Mouse (Mus musculus): ENCODE results near the gene Stpg3. TPM values are rescaled to one million over a fixed set of nuclear protein-coding genes. Genes with fewer than 3 reads are reported as not detected.

Stpg3 gene
- polyA plus RNA-seq, 2 experiments, result not detected

- no peak overlapping the region for H3K4me2 ChIP-seq (ENCODE audit: low read depth)
- H3K4me3 ChIP-seq (ENCODE audit: insufficient read depth in 1 of 2, low read depth in 2 of 2, low read length in 2 of 2), result no peak overlapping the region
- no peak for DNase-seq (ENCODE audit: low read depth in 3 of 3, low spot score in 3 of 3)
- no peak overlapping the region for H3K9ac ChIP-seq (replicated peaks)
- no peaks in the 10 kb centered on the region for H3K36me3 ChIP-seq (replicated peaks; ENCODE audit: control insufficient read depth, insufficient read depth, low read depth)
- peaks cover 7% of the 10 kb centered on the region; the same call in 1 of the 2 replicates for H3K27me3 ChIP-seq (ENCODE audit: control insufficient read depth, insufficient read depth, low read length)
- ATAC-seq (ENCODE audit: insufficient read depth), result no peak
- TF ChIP-seq CTCF (IDR thresholded peaks at IDR 0.05; ENCODE audit: low read depth), result no peak
- WGBS (ENCODE audit: insufficient replicate concordance), result 42% methylated on average over 6 of the region's 6 CpGs
- H3K9me3 ChIP-seq (ENCODE audit: control insufficient read depth, low read length), result no peaks in the 10 kb centered on the region
- H3K4me1 ChIP-seq (replicated peaks; ENCODE audit: control insufficient read depth in 2 of 2, insufficient read depth in 2 of 2, low read length in 1 of 2), result peaks cover 24 to 40% of the 10 kb centered on the region in 2 experiments
- no peak overlapping the region for H3K27ac ChIP-seq
Observed at GRCm38 (mm10) chr2:25177685-25178084, 36.8 kb downstream of the Stpg3 start.

DNA sequence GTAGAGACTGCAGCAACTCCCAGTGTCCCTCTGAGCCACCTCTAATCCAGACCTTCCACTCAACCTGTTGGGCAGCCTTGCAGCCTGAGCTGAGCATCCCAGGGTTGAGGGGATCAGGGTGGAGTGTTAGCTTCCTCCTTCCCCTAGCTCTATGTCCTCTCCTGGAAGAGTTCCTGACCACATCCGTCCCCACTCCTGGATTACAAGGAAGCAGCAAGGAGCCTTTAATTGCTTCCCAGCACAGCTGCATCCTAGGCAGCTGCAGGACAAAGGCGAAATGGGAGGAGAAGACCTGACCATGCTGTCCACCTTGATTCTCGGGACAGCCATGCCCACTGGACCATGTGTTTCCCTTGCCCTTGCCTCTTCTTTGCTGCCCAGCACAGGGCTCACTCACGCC lies 37.4 kb downstream of the Stpg3 start:
- WGBS (ENCODE audit: insufficient replicate concordance), result 61% methylated on average over 4 of the region's 4 CpGs
- Histone ChIP-seq H3K4me2 (ENCODE audit: low read depth) (no peak overlapping the region), H3K9ac (replicated peaks) (no peak overlapping the region), H3K27ac (no peak overlapping the region), H3K9me3 (ENCODE audit: control insufficient read depth, low read length) (no peaks in the 10 kb centered on the region), H3K4me1 (replicated peaks; ENCODE audit: control insufficient read depth in 2 of 2, insufficient read depth in 2 of 2, low read length in 1 of 2) (peaks cover 27 to 42% of the 10 kb centered on the region in 2 experiments), H3K27me3 (ENCODE audit: control insufficient read depth, insufficient read depth, low read length) (peaks cover 7% of the 10 kb centered on the region; the same call in 1 of the 2 replicates), H3K4me3 (ENCODE audit: insufficient read depth in 1 of 2, low read depth in 2 of 2, low read length in 2 of 2) (no peak overlapping the region), H3K36me3 (replicated peaks; ENCODE audit: control insufficient read depth, insufficient read depth, low read depth) (no peaks in the 10 kb centered on the region)
- ATAC-seq (ENCODE audit: insufficient read depth) (no peak), DNase-seq (ENCODE audit: low read depth in 3 of 3, low spot score in 3 of 3) (no peak)
- TF ChIP-seq CTCF (IDR thresholded peaks at IDR 0.05; ENCODE audit: low read depth) (no peak), EP300 (IDR thresholded peaks at IDR 0.05; ENCODE audit: low read depth) (no peak)

DNA sequence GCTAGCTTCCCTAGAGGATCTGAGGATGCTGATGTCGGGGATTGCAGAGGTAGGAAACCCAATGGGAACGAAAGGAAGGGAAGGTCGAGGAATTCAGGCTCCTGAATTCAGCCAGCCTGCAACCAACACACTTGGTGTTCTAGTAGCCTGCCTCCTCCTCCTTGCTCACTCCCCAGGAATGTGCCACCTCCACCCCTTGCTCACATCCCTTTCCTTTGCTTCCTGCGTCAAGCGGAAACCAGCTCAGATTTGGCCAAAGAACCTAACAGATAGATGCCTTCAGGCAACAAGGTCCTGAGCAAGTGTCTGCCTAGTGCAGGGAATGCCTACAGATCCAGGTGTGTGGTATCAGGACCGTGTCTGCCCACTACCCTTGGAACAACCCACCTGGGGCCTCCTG lies 37.9 kb downstream of the Stpg3 start:
- Histone ChIP-seq H3K4me3 (ENCODE audit: insufficient read depth in 1 of 2, low read depth in 2 of 2, low read length in 2 of 2) (no peak overlapping the region), H3K27me3 (ENCODE audit: control insufficient read depth, insufficient read depth, low read length) (peaks cover 7% of the 10 kb centered on the region; the same call in 1 of the 2 replicates), H3K4me2 (ENCODE audit: low read depth) (no peak overlapping the region), H3K27ac (no peak overlapping the region), H3K9me3 (ENCODE audit: control insufficient read depth, low read length) (no peaks in the 10 kb centered on the region), H3K36me3 (replicated peaks; ENCODE audit: control insufficient read depth, insufficient read depth, low read depth) (no peaks in the 10 kb centered on the region), H3K4me1 (replicated peaks; ENCODE audit: control insufficient read depth in 2 of 2, insufficient read depth in 2 of 2, low read length in 1 of 2) (peaks cover 27 to 39% of the 10 kb centered on the region in 2 experiments), H3K9ac (replicated peaks) (no peak overlapping the region)
- TF ChIP-seq EP300 (IDR thresholded peaks at IDR 0.05; ENCODE audit: low read depth) (no peak), CTCF (IDR thresholded peaks at IDR 0.05; ENCODE audit: low read depth) (no peak)
- 50% methylated on average over 6 of the region's 6 CpGs for WGBS (ENCODE audit: insufficient replicate concordance)
- ATAC-seq (ENCODE audit: insufficient read depth) (no peak), DNase-seq (ENCODE audit: low read depth in 3 of 3, low spot score in 3 of 3) (no peak)

- Histone ChIP-seq H3K4me1 (replicated peaks; ENCODE audit: control insufficient read depth in 2 of 2, insufficient read depth in 2 of 2, low read length in 1 of 2) (peaks cover 27 to 37% of the 10 kb centered on the region in 2 experiments), H3K9me3 (ENCODE audit: control insufficient read depth, low read length) (no peaks in the 10 kb centered on the region)
Observed at GRCm38 (mm10) chr2:25175690-25176078, 38.8 kb downstream of the Stpg3 start.

DNA sequence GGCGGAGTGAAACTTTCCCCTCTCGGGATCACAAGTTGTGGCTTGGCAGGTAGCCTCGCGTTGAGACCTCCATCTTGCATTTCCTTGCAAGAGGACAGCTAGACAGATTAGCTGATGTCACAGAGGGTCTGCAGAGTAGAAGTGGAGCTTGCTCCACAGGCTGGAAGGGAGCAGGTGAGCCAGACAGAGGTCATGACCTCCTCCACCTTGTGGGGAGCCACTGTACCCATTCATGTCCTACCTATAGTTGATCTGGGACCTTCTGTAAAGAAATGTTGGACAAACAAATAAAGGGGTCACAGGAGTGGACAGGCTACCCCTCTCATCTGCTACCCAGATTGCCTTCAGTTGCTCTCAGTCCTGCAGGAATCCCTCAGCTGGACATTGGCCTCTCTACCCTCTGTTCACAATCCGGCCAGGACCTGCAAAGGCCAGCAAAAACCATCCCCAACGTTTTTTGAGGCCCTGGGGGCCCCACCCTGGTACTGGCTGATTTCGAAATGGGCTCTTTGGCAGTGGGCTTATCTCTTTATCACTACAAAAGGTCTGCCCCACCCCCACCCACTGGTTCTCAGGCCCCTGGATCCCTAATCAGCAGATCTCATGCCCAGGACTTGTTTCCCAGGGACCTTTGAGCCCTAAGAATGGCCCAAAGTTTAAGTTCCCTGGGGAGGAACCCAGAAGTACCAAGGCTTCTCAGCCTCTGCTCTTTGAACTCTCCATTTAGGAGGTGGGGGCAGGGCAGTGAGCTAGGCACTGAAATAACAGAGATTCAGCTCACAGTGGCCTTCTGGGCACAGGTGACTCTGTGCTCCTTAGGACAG lies 39.4 kb downstream of the Stpg3 start:
- no peak overlapping the region for H3K27ac ChIP-seq
- peak overlapping the region; percentile 27; the same call in 1 of the 2 replicates for H3K9ac ChIP-seq (replicated peaks)
- 37% methylated on average over 7 of the region's 7 CpGs for WGBS (ENCODE audit: insufficient replicate concordance)
- 0 out of 2 replicates have a peak, but pooled peaks cover under 1% of the 10 kb centered on the region for H3K27me3 ChIP-seq (ENCODE audit: control insufficient read depth, insufficient read depth, low read length)
- DNase-seq (ENCODE audit: low read depth in 3 of 3, low spot score in 3 of 3) (no peak), ATAC-seq (ENCODE audit: insufficient read depth) (peak; percentile 40)
- no peaks in the 10 kb centered on the region for H3K36me3 ChIP-seq (replicated peaks; ENCODE audit: control insufficient read depth, insufficient read depth, low read depth)
- no peak overlapping the region for H3K4me3 ChIP-seq (ENCODE audit: insufficient read depth in 1 of 2, low read depth in 2 of 2, low read length in 2 of 2)
- H3K9me3 ChIP-seq (ENCODE audit: control insufficient read depth, low read length), result no peaks in the 10 kb centered on the region
- TF ChIP-seq EP300 (IDR thresholded peaks at IDR 0.05; ENCODE audit: low read depth) (0 out of 2 replicates have a peak, but pooled peaks have one; percentile 27), CTCF (IDR thresholded peaks at IDR 0.05; ENCODE audit: low read depth) (no peak)
- peaks cover 27 to 37% of the 10 kb centered on the region in 2 experiments for H3K4me1 ChIP-seq (replicated peaks; ENCODE audit: control insufficient read depth in 2 of 2, insufficient read depth in 2 of 2, low read length in 1 of 2)
- peak overlapping the region; percentile 23 for H3K4me2 ChIP-seq (ENCODE audit: low read depth)

More at GRCm38 (mm10) chr2:25175690-25176078, 38.8 kb downstream of the Stpg3 start:
- H3K27me3 ChIP-seq (ENCODE audit: control insufficient read depth, insufficient read depth, low read length), result peaks cover 4% of the 10 kb centered on the region; the same call in 1 of the 2 replicates
- H3K4me2 ChIP-seq (ENCODE audit: low read depth), result no peak overlapping the region
- TF ChIP-seq CTCF (IDR thresholded peaks at IDR 0.05; ENCODE audit: low read depth) (no peak), EP300 (IDR thresholded peaks at IDR 0.05; ENCODE audit: low read depth) (no peak)
- no peak overlapping the region for H3K9ac ChIP-seq (replicated peaks)
- DNase-seq (ENCODE audit: low read depth in 3 of 3, low spot score in 3 of 3) (no peak), ATAC-seq (ENCODE audit: insufficient read depth) (no peak)
- H3K27ac ChIP-seq, result no peak overlapping the region
- H3K4me3 ChIP-seq (ENCODE audit: insufficient read depth in 1 of 2, low read depth in 2 of 2, low read length in 2 of 2), result no peak overlapping the region
- 55% methylated on average over 4 of the region's 4 CpGs for WGBS (ENCODE audit: insufficient replicate concordance)
- H3K36me3 ChIP-seq (replicated peaks; ENCODE audit: control insufficient read depth, insufficient read depth, low read depth), result no peaks in the 10 kb centered on the region

All from liver, embryonic 14.5 days (tissue).